Mouse (Mus musculus): Measurements from ENCODE around the gene Csf2.
A peak's percentile ranks its signal among the peaks of the same experiment; 100 is the strongest.

The Csf2 gene

GRCm38 (mm10) chr11:54236939-54237338 lies 12.5 kb downstream of the Csf2 start:
- DNase-seq (ENCODE audit: low spot score): no peak

GRCm38 (mm10) chr11:54227478-54227877 lies 22.0 kb downstream of the Csf2 start:
- no peak for DNase-seq (ENCODE audit: low spot score)

DNA sequence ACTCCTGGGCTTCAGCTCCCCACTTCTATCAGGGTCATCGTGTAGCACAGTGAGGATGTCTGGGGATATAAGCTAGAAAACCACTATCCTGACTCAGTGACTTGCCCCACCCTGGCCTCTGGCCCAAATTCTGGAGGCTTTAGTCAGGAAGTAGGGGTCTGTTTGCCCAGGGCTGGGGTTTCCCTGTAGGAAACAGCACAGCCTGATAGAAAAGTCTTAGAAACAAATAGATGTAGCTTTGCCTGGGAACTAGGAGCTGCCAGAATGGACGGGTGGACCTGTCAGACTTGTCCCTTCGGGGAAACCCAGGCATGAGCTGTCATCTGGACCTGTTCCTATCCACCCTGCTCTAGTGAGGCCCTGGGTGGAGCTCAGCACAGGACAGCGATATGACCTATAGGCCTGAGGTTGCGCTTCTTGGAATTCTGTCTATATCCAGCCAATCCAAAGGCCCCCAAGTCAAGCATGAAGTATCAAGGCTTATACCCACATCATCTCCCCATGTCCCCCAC lies 24.9 kb downstream of the Csf2 start:
- no peak for DNase-seq (ENCODE audit: low spot score)

DNA sequence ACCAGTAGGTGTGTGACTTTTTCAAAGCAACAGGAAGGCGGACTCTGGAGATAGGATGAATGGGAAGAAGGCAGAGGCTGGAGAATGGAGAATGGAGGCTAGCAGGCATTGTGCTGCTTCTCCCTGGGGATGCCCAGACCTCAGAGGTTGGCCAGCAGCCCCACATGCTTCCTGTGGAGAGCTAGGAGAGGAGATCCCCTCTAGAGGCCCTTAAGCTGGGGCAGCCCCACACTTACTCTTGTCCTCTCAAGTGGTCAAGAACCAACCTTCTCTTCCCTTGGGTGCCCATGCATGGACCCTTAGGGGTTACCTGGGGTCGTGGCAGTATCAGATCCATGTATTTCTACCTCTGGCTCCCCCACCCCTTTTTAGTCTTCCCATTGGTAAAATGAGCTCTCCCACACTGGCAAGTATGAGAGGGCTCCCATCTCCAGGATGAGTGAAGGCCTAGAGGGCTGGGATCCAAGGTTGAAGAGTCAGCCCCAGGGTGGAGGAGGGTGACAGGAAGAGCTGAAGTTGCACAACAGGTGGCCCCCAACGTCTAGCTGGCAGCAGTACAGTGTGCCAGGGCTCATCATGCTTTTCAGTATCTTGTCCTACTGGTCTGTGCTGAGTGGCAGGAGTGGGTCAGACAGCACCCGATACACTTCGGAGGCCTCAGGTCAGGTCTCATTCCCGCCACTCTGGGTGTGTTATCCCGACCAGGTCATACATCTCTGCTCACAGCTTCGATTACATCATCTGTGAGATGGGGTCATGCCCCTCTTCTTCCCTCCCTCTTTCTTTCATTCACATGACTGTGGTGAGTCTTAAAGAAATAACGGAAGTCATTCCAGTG lies 25.6 kb downstream of the Csf2 start:
- DNase-seq (ENCODE audit: low spot score): no peak

GRCm38 (mm10) chr11:54219903-54220740 lies 29.3 kb downstream of the Csf2 start:
- DNase-seq (ENCODE audit: low spot score): no peak

DNA sequence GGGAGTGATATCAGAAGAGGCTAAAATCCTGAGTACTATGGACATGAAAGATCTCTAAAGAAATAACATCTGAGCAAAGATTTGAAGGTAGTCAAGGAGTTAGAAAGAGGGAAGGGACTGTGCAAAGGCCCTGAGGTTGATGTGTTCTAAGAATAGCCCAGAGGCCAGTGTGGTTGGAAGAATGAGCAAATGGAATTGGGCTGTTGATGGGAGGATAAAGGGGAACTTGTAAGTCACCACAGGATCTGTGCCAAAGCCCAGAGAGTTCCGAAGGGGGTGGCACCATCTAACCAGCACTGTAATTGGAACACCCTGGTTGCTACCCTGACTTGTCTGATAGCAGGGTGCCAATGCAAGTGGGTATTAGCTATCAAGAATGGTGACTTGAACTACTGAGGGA lies 30.3 kb downstream of the Csf2 start:
- no peak for DNase-seq (ENCODE audit: low spot score)

DNA sequence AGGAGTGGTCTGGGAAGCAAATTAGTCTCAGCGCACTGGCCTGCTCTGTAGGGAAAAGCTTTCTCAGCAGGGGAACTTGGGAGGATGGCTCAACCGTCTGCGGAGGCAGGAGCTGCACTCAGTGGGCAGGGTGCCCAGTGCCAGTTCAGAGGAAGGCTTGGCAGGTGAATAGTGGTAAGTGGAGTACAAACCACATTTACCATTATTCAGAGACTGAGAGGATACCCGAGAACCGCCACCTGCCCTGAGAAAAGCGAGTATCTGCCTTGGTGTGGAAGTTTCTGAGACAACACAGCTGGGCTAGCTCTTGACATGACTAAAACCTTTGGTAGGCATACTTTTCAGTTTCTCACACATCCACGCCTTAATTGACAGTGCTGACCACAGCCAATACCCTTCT lies 32.1 kb downstream of the Csf2 start:
- DNase-seq (ENCODE audit: low spot score): no peak

- no peak for DNase-seq (ENCODE audit: low spot score)
Measured at GRCm38 (mm10) chr11:54216091-54216490, 33.4 kb downstream of the Csf2 start.

- DNase-seq (ENCODE audit: low spot score): peak; percentile 18
Measured at GRCm38 (mm10) chr11:54214499-54215443, 34.7 kb downstream of the Csf2 start.

- DNase-seq (ENCODE audit: low spot score): no peak
Measured at GRCm38 (mm10) chr11:54213631-54214030, 35.8 kb downstream of the Csf2 start.

DNA sequence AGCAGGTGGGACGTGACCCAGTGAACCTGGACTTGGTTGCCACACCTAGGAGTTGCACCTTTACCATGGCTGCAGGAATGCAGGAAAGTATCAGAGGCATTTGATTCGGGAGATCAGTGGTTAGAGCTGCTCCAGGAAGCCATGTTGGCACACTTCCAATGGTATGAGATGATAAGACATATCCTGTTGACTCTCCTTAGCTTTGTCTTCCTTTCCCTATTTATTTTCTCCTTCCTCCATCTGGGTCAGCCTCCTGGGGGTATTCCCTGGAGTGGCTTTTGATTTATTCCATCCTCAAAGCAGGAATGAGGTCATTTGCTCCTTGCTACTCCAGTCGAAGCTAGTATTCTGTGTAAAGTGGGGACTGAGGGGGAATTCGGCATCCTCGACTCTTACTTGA lies 42.5 kb downstream of the Csf2 start:
- DNase-seq (ENCODE audit: low spot score): no peak

DNA sequence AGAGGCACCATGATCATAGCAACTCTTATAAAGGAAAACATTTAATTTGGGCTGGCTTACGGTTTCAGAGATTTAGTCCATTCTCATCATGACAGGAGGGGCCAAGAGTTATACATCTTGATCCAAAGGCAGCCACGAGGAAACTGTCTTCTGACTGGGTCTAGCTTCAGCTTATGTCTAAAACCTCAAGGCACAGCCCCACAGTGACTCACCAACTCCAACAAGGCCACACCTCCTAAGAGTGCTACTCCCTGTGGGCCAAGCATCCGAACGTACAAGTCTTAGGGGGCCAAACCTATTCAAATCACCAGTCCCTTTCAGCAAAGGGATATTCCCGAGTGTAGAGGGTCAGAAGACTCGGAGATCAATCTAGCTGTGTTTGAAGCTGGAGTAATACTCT lies 44.1 kb downstream of the Csf2 start:
- DNase-seq (ENCODE audit: low spot score): no peak

DNA sequence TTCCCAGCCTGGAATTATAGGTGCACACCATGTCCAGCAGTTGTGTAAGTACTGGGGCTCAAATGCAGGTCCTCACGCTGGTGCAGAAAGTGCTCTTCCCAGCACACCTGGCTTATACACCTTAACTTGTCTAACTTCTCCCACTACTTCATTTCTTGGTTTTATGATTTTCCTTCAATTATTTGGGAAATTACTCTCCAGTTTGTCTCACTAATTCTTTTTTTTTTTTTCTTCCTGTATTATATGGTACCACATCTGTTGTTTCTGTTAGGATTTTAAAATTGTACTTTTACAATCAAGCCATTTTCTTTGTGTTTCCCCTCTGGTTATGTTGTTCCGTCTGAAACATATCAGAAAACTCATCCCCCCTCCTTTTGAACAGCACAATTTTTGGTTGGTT lies 44.7 kb downstream of the Csf2 start:
- no peak for DNase-seq (ENCODE audit: low spot score)

- DNase-seq (ENCODE audit: low spot score): no peak
Measured at GRCm38 (mm10) chr11:54203162-54203561, 46.3 kb downstream of the Csf2 start.

DNA sequence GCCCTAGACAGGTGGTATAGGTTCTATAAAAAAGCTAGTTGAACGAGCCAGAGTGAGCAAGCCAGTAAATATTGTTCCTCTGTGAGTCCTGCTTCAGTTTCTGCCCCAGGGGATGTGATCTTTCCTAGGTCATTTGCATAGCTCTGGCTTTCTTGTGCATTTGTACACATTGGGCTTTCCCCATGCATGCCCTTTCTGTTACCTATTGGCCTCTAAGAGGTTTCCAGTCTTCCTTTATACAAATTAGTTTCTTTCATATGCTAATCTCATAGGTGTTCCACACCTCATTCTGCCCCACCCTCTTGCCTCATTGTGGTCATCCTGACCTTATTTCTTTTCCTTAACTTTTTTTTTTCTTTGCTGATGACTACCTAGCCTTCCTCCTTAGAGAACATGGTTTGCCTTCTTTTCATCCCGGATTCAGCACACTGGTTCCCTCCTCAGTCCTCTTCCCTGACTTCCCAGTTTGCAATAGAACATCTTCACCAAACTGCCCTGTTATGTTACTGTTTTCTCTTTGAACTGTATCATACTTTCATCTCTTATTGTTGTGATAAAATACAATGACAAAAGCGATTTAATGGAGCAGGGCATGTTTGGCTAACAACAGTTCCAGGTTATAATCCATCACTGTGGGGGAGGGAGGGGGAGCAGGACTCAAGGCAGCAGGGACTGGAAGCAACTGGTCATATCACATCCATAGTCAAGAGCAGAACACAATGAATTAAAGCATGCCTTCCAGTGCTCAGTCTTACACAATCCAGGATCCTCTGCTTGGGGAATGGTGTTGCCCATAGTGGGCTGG lies 47.4 kb downstream of the Csf2 start:
- no peak for DNase-seq (ENCODE audit: low spot score)

GRCm38 (mm10) chr11:54201287-54201773 lies 48.1 kb downstream of the Csf2 start:
- no peak for DNase-seq (ENCODE audit: low spot score)

All from urinary bladder, postnatal 10 days (tissue).